Mouse (Mus musculus) bone marrow macrophage, adult 2 months (primary cell): ENCODE data around the gene Arhgap27. TPM values are rescaled to one million over a fixed set of nuclear protein-coding genes. Genes with fewer than 3 reads are reported as not detected.
"Not testable (repeated sequence)": the region's sequence is repeated elsewhere in the genome, so short reads cannot be mapped to it uniquely, and the experiment has no call there.

Experiments used
- H3K27ac ChIP-seq: 2 replicates; pipeline ENCODE4 v1.5.1; 2012; ENCODE audit warnings: low read depth, low read length; ENCODE audit not compliant: insufficient read depth
- H3K4me1 ChIP-seq: 2 replicates; pipeline ENCODE4 v1.6.1; 2012; ENCODE audit warnings: low read length; ENCODE audit not compliant: control insufficient read depth, insufficient read depth
- H3K4me3 ChIP-seq: 2 replicates; pipeline ENCODE4 v1.5.1; 2012; ENCODE audit warnings: mild to moderate bottlenecking, low read length, moderate library complexity; ENCODE audit not compliant: insufficient read depth
- CTCF ChIP-seq: IDR thresholded peaks from 2 replicates; pipeline ENCODE4 v1.5.1; 2012; ENCODE audit warnings: low read depth, mild to moderate bottlenecking, low read length, moderate library complexity
- POLR2A ChIP-seq: IDR thresholded peaks from 2 replicates; pipeline ENCODE4 v1.6.1; 2012; ENCODE audit warnings: mild to moderate bottlenecking, low read depth, low read length, borderline replicate concordance
- polyA plus RNA-seq: library from polyadenylated mRNA; stranded (reverse); fragments of >200 nt; gene quantifications from 2 replicates; pipeline ENCODE4 v1.2.4, GENCODE M21; 2012; ENCODE audit not compliant: missing spikeins, insufficient read depth, insufficient read length

The Arhgap27 gene
- polyA plus RNA-seq, 1 experiment, result 23.8 TPM

DNA sequence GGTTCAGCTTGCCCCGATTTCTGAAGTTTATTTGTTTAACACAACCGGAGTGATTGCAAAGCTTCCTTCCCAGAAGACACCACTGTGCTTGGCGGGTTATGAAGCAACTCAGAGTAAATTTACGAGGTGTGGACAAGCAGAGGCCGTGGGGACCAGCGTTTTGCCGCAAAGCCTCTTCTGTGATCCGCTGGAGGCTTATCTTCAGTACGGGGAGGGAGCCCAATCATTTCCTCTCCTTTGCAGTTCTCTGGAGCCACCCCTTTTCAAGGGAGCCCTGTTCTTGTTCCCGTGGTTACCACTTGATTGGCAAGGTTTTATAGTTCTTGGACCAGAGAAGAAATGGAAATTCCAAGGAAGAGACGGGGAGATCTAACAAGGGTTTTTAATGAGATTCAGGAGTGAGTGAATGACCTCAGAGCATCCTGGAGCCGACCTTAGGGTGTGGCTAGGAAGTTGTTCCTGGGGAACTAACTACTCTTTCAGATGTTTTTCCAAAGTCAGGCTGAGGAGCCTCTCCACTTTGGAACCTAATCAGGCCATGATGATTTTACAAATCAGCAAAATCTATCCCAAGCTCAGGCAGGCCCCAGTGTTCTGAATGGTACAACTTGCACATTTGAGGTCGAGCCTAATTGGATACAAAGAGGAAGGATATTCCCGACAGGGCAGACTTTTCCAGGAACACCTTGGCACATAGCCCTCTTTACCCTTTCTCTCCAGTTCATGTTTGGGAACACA is 71.2 kb downstream of the Arhgap27 start:
- Histone ChIP-seq H3K4me1 (peaks cover 15% of the 10 kb centered on the region), H3K4me3 (no peak overlapping the region), H3K27ac (no peak overlapping the region)
- no peak for TF ChIP-seq POLR2A
- TF ChIP-seq CTCF, result no peak

DNA sequence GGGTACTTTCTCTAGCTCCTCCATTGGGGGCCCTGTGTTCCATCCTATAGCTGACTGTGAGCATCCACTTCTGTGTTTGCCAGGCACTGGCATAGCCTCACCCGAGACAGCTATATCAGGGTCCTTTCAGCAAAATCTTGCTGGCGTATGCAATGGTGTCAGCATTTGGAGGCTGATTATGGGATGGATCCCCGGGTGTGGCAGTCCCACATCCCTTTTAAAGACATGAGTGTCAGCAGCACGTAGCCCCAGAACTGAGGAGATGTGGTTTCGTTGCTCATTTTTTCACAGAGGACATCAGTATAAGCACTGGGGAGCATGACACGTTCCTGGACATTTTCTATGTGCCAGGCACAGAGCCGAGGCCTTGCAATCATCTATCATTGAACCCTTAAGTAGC is 72.7 kb downstream of the Arhgap27 start:
- peaks cover 15% of the 10 kb centered on the region for H3K4me1 ChIP-seq
- H3K4me3 ChIP-seq, result not testable (repeated sequence)

DNA sequence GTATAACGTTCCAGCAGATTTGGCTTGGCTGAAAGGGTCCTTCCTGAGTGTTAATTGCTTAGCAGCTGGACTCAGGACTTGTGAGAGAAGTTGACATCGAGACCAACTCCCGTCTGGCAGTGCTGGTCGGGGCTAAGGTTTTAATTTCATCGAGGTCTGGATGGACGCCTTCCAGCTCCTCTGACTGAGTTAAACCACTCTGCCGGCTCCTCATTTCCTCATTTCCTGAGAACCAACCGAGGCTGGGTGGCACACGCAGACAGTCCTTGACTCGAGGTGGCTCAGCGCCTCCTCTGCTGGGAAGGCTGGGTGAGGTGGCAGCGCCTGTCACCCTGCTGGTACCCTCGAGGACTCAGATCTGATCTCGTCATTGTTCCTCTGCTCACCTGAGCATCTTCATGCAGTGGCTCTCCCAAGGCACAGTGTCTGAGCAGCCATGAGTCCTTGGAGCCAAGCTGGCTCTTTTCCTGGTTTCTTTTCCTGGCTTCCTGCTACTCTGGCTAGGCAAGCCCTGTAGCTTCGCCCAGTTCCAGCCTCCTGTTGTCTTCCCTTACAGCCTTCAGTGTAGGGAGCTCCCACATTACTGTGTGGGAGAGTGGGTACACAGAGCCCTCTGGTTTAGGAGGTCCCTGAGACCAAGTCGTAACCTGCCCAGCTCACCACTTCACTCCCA is 75.1 kb downstream of the Arhgap27 start:
- H3K4me1 ChIP-seq, result peaks cover 12% of the 10 kb centered on the region
- no peak overlapping the region for H3K27ac ChIP-seq
- TF ChIP-seq CTCF, result no peak
- no peak for TF ChIP-seq POLR2A
- H3K4me3 ChIP-seq, result no peak overlapping the region

More for the DNA sequence above, 72.7 kb downstream of the Arhgap27 start:
- not testable (repeated sequence) for H3K27ac ChIP-seq

DNA sequence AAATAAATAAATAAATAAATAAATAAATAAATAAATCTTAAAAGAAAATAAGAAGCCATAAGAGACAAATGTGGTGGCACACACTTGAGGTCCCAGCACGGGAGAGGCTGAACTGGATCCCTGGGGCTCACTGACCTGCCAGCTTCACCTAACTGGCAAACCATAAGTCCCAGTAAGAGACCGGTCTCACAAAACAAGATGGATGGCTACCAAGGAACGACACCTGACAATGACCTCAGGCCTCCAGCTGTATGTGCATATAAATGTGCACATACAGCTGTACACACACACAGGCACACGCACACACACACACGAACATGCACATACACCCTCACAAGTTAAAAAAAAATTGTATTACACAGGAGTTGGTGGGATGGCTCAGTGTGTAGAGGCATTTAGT is 76.6 kb downstream of the Arhgap27 start:
- H3K4me1 ChIP-seq, result peaks cover 20% of the 10 kb centered on the region
- no peak overlapping the region for H3K27ac ChIP-seq
- H3K4me3 ChIP-seq, result no peak overlapping the region
- TF ChIP-seq CTCF (no peak), POLR2A (no peak)

DNA sequence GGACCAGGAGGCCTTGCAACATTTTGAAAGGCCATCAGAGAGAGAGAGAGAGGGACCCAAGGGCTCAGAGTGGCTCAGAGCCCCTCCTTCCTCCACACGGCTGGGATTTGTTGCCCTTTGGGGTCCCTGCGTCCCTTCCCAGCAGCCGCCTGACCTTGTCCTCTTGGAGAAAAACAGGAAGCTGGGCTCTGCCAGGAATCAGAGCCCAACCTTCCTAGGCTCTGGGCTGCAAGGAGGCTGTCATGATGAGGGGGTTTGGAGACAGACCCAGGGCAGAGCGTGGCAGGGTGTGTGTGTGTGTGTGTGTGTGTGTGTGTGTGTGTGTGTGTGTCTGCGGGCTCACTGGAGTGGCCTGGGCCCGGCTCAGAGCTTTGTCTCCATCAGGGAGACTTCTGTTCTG is 77.5 kb downstream of the Arhgap27 start:
- H3K27ac ChIP-seq, result no peak overlapping the region
- no peak overlapping the region for H3K4me3 ChIP-seq
- TF ChIP-seq POLR2A, result no peak
- TF ChIP-seq CTCF, result no peak
- H3K4me1 ChIP-seq, result peaks cover 27% of the 10 kb centered on the region

DNA sequence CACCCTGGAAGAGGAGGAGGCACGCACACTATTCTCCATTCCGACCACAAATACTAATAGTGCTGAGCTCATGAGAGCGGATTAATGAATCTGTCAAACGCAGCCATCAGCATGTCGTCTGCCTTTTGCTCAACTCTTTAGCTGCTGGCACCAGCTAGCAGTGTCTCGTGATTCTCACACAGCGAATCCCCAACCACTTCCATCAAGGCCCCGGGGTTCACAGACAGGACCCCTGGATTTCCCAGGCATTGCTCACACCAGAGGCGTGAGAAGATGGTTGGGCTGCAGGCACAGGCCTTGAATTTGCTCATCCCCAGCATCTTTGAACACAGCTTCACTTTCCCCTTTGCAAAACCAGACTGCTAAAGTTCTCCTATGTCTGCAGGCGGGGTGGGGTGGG is 78.2 kb downstream of the Arhgap27 start:
- Histone ChIP-seq H3K27ac (no peak overlapping the region), H3K4me1 (peaks cover 28% of the 10 kb centered on the region), H3K4me3 (no peak overlapping the region)
- no peak for TF ChIP-seq CTCF
- TF ChIP-seq POLR2A, result no peak

DNA sequence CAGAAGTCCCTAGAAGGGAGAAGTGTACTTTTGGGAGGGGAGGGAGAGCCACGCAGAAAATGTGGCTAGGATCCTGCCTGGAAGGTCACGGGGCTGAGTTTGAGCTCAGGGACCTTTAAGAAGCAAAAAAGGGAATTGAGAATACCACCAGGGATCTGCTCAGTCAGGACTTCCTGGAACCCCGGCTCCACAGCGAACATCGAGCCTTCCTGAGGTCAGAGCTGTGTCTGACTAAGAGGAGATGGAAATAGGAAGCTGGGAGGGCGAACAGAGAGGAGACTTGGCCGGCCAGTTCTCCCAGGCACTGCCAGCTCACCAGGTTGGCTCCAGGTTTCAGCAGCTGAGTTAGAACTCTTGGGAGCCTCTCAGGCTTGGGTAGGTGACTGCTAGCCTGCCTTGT is 81.7 kb downstream of the Arhgap27 start:
- H3K4me3 ChIP-seq, result no peak overlapping the region
- peaks cover 16% of the 10 kb centered on the region for H3K4me1 ChIP-seq
- peak overlapping the region; percentile 85 for H3K27ac ChIP-seq
- no peak for TF ChIP-seq POLR2A
- TF ChIP-seq CTCF, result no peak

Other genes starting within 250 kb of the Arhgap27 start
- 43.7 and 44.3 TPM in 2 replicates for gene Hexim1, start 247.5 kb downstream of the Arhgap27 start, polyA plus RNA-seq
- 3.1 and 3.6 TPM in 2 replicates for gene Hexim2, start 231.3 kb downstream of the Arhgap27 start, polyA plus RNA-seq
- 216 and 241 TPM in 2 replicates for gene Fmnl1, start 192.6 kb downstream of the Arhgap27 start, polyA plus RNA-seq
- not detected in 2 replicates for gene 1700023F06Rik, start 155.1 kb downstream of the Arhgap27 start, polyA plus RNA-seq
- not detected in 2 replicates for gene Spata32, start 145.3 kb downstream of the Arhgap27 start, polyA plus RNA-seq
- 17.9 and 18.7 TPM in 2 replicates for gene Map3k14, start 96.2 kb downstream of the Arhgap27 start, polyA plus RNA-seq
- 65.5 and 75.0 TPM in 2 replicates for gene Plekhm1, start 49.0 kb upstream of the Arhgap27 start, polyA plus RNA-seq
- gene Lrrc37a, start 140.9 kb upstream of the Arhgap27 start, polyA plus RNA-seq, result not detected in 2 replicates